Mouse (Mus musculus) heart, embryonic 10.5 days (tissue): Measurements from ENCODE around the gene Dusp5. TPM values are rescaled to one million over a fixed set of nuclear protein-coding genes. Genes with fewer than 3 reads are reported as not detected.
"Not testable (repeated sequence)": the region's sequence is repeated elsewhere in the genome, so short reads cannot be mapped to it uniquely, and the experiment has no call there.

Experiments
- DNase-seq: peaks from one replicate; pipeline ENCODE4 v3.0.0-alpha.2; 2017; ENCODE audit warnings: low spot score
- H3K27ac ChIP-seq: fragments of 300-500 bp; sonication (generic); 2 replicates; pipeline ENCODE4 v1.5.1; 2016; ENCODE audit warnings: mild to moderate bottlenecking
- H3K27me3 ChIP-seq: fragments of 300-500 bp; sonication (generic); 2 replicates; pipeline ENCODE4 v1.6.1; 2016; ENCODE audit warnings: mild to moderate bottlenecking; ENCODE audit not compliant: poor library complexity, insufficient read depth, severe bottlenecking
- H3K36me3 ChIP-seq: fragments of 300-500 bp; sonication (generic); 2 replicates; pipeline ENCODE4 v1.6.1; 2016; ENCODE audit warnings: mild to moderate bottlenecking, moderate library complexity
- H3K4me1 ChIP-seq: fragments of 300-500 bp; sonication (generic); 2 replicates; pipeline ENCODE4 v1.6.1; 2016; ENCODE audit warnings: mild to moderate bottlenecking
- H3K4me3 ChIP-seq: fragments of 300-500 bp; sonication (generic); 2 replicates; pipeline ENCODE4 v1.5.1; 2016; ENCODE audit warnings: mild to moderate bottlenecking, moderate library complexity
- H3K9me3 ChIP-seq: fragments of 300-500 bp; sonication (generic); 2 replicates; pipeline ENCODE4 v1.6.1; 2016; ENCODE audit warnings: mild to moderate bottlenecking, moderate library complexity
- WGBS: fragments of 180-500 bp; shearing (Covaris S2); methylation state at CpG from one replicate; pipeline ENCODE4 v1.1.7; 2016; 5-methylcytosine and 5-hydroxymethylcytosine counted together
- polyA plus RNA-seq: library from polyadenylated mRNA; unstranded; fragments of >200 nt; fragmentation: Nextera tagmentation; extraction: Ambion mirVana; gene quantifications from 2 replicates; pipeline ENCODE4 v1.2.1, GENCODE M21; 2016

Dusp5 gene
- polyA plus RNA-seq, 1 experiment from 2014 or later: 15.9 TPM

- H3K4me3 ChIP-seq: no peak overlapping the region
- DNase-seq: peak; percentile 64
- H3K36me3 ChIP-seq: no peaks in the 10 kb centered on the region
- peak overlapping the region; percentile 49; the same call in 1 of the 2 replicates for H3K27ac ChIP-seq
- WGBS: 88% methylated on average over 7 of the region's 7 CpGs
- H3K9me3 ChIP-seq: no peaks in the 10 kb centered on the region
- H3K4me1 ChIP-seq: peaks cover 51% of the 10 kb centered on the region
- no peaks in the 10 kb centered on the region for H3K27me3 ChIP-seq
Observed at GRCm38 (mm10) chr19:53574546-53574945, 45.6 kb downstream of the Dusp5 start.

- H3K36me3 ChIP-seq: no peaks in the 10 kb centered on the region
- WGBS: 54% methylated on average over 4 of the region's 4 CpGs
- peak; percentile 64 for DNase-seq
- H3K27ac ChIP-seq: 0 out of 2 replicates have a peak overlapping the region, but pooled peaks have one; percentile 48
- H3K4me3 ChIP-seq: no peak overlapping the region
- no peaks in the 10 kb centered on the region for H3K27me3 ChIP-seq
- peaks cover 49% of the 10 kb centered on the region for H3K4me1 ChIP-seq
- H3K9me3 ChIP-seq: no peaks in the 10 kb centered on the region
Observed at GRCm38 (mm10) chr19:53575296-53576010, 46.5 kb downstream of the Dusp5 start.

- 38% methylated on average over 7 of the region's 7 CpGs for WGBS
- H3K27ac ChIP-seq: 0 out of 2 replicates have a peak overlapping the region, but pooled peaks have one; percentile 10
- no peaks in the 10 kb centered on the region for H3K9me3 ChIP-seq
- H3K27me3 ChIP-seq: no peaks in the 10 kb centered on the region
- peaks cover 43% of the 10 kb centered on the region for H3K4me1 ChIP-seq
- no peak overlapping the region for H3K4me3 ChIP-seq
- peak; percentile 48 for DNase-seq
- no peaks in the 10 kb centered on the region for H3K36me3 ChIP-seq
Observed at GRCm38 (mm10) chr19:53576061-53576460, 47.2 kb downstream of the Dusp5 start.

DNA sequence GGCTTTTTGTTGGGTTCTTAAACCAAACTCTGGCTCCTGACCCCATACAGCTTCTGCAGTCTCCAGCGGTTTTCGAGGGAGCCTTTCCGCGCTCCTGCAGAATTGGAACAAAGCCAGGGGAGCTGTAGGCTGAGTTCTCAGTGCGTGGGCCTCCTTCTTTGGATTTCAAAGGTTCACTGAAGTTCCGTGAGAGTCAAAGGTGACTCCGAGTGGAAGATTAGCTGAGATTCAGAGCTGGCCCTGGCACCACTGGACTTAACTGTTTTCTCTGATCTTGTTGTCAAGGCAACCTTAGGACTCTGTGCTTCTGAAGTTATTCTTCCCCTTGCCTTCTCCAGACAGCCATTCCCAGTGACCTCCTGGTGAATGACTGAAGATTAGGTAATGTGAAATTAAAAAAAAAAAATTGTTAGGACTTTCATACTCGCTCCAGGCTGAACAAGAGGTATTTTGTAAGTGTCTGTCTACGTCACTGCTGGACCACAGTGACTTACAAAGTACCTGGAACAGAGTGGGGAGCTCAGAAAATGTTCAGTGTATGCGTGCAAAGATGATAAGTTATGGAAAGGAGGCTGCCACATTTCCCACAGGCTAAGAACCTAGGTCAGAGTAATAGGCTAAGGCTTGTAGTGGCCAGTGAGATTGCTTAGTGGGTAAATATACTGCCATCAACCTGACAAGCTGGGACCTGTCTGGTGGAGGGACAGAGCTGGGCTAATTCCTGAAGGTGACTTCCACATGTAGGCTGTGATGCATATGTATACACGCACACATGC lies 48.3 kb downstream of the Dusp5 start:
- Histone ChIP-seq H3K9me3 (no peaks in the 10 kb centered on the region), H3K4me3 (no peak overlapping the region), H3K36me3 (no peaks in the 10 kb centered on the region), H3K27ac (no peak overlapping the region), H3K4me1 (peaks cover 33% of the 10 kb centered on the region), H3K27me3 (no peaks in the 10 kb centered on the region)
- peak; percentile 75 for DNase-seq
- WGBS: 52% methylated on average over 11 of the region's 11 CpGs

DNA sequence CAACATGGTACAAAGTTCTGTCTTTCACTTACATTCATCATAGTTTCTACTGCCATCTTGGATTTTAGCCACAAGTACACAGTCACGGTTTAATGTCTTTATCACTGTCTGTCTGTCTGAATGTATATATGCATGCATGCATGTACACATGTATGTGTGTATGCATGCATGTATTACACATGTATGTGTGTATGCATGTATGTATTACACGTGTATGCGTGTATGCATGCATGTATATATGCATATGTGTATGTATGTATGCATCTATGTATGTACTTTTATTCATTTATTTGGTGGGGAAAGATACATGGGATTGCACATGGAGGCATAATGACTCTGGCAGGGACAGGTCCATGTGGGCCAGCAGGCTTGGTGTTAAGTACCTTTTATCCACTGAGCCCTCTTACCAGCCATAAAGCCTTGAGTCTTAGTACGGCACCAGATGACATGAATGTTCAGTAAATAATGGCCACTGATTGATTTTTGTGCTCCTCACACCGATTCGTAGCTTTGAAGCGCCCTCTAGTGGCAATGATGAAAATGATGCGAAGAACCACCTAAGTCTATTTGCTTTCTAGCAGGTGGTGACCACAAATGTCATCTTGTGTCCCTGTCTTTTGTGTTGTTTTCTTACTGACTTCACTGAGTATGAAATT lies 49.8 kb downstream of the Dusp5 start:
- Histone ChIP-seq H3K9me3 (no peaks in the 10 kb centered on the region), H3K36me3 (no peaks in the 10 kb centered on the region), H3K4me1 (peaks cover 27% of the 10 kb centered on the region), H3K27me3 (no peaks in the 10 kb centered on the region), H3K4me3 (no peak overlapping the region), H3K27ac (no peak overlapping the region)
- WGBS: 13% methylated on average over 8 of the region's 8 CpGs
- DNase-seq: peak; percentile 77

- 88% methylated on average over 8 of the region's 8 CpGs for WGBS
- H3K4me1 ChIP-seq: peaks cover 18% of the 10 kb centered on the region
- not testable (repeated sequence) for H3K27ac ChIP-seq, H3K4me3 ChIP-seq, H3K36me3 ChIP-seq, H3K27me3 ChIP-seq
- peak; percentile 71 for DNase-seq
- peaks cover 11% of the 10 kb centered on the region for H3K9me3 ChIP-seq
Observed at GRCm38 (mm10) chr19:53580271-53580670, 51.4 kb downstream of the Dusp5 start.

GRCm38 (mm10) chr19:53587686-53588085 lies 58.8 kb downstream of the Dusp5 start:
- H3K36me3 ChIP-seq: not testable (repeated sequence)
- 82% methylated on average over 3 of the region's 3 CpGs for WGBS
- DNase-seq: peak; percentile 20

DNA sequence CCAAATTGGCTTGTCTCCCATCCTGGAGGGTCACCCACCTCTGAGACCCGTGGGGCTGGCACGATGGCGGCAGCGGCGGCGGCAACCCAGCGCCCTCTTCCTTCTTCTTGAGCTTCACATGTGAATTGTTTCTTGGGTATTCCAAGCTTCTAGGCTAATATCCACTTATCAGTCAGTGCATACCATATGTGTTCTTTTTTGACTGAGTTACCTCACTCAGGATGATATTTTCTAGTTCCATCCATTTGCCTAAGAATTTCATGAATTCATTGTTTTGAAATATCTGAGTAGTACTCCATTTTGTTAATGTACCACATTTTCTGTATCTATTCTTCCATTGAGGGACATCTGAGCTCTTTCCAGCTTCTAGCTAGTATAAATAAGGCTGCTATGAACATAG lies 60.1 kb downstream of the Dusp5 start, which contains the start of gene Nutf2-ps1:
Nutf2-ps1 (minus strand) TSS at position 101 of the 400 bp plus-strand sequence.
- peaks cover 21% of the 10 kb centered on the region for H3K9me3 ChIP-seq
- not testable (repeated sequence) for H3K36me3 ChIP-seq, H3K27me3 ChIP-seq, DNase-seq, H3K4me3 ChIP-seq, H3K27ac ChIP-seq, H3K4me1 ChIP-seq
- WGBS: 96% methylated on average over 7 of the region's 7 CpGs

More at GRCm38 (mm10) chr19:53587686-53588085, 58.8 kb downstream of the Dusp5 start:
- H3K4me3 ChIP-seq, H3K27me3 ChIP-seq, H3K27ac ChIP-seq, H3K4me1 ChIP-seq: not testable (repeated sequence)
- peaks cover 21% of the 10 kb centered on the region for H3K9me3 ChIP-seq

Other genes starting within 250 kb of the Dusp5 start
- 27.7 and 28.7 TPM in 2 replicates for gene Mxi1, start 218.6 kb upstream of the Dusp5 start, polyA plus RNA-seq
- not detected in 2 replicates for gene Gm10197, start 157.3 kb upstream of the Dusp5 start, polyA plus RNA-seq
- 27.6 and 31.7 TPM in 2 replicates for gene Smndc1, start 138.5 kb upstream of the Dusp5 start, polyA plus RNA-seq
- 373 and 457 TPM in 2 replicates for gene Nutf2-ps1, start 60.0 kb downstream of the Dusp5 start, polyA plus RNA-seq
- gene Smc3, start 71.3 kb downstream of the Dusp5 start, polyA plus RNA-seq: 47.0 and 64.8 TPM in 2 replicates
- 18.3 and 34.7 TPM in 2 replicates for gene Rbm20, start 148.2 kb downstream of the Dusp5 start, polyA plus RNA-seq